Mouse (Mus musculus) cerebellum, adult 2 months (tissue): ENCODE data around the gene Tmed11.

ENCODE experiments used
- CTCF ChIP-seq: fragments of 200-500 bp; IDR thresholded peaks from 2 replicates; pipeline ENCODE4 v1.5.1; 2011; ENCODE audit warnings: low read depth, mild to moderate bottlenecking, control low read depth, low read length, moderate library complexity, borderline replicate concordance; ENCODE audit not compliant: insufficient read depth
- POLR2A ChIP-seq: fragments of 200-500 bp; IDR thresholded peaks from 2 replicates; pipeline ENCODE4 v1.6.1; 2011; ENCODE audit warnings: low read length, control low read depth, borderline replicate concordance; ENCODE audit not compliant: insufficient read depth

GRCm38 (mm10) chr5:108760002-108760401 lies 35.2 kb downstream of the Tmed11 start:
- TF ChIP-seq CTCF (no peak), POLR2A (no peak)
